Mouse (Mus musculus) kidney, adult 2 months (tissue): ENCODE measurements at regions not wholly inside any gene's neighbourhood (a gene's known extent, or its start where the extent isn't known, plus 50 kb on each side); places are given as distances from the start of the nearest gene placed in this dataset.

Source experiments
- CTCF ChIP-seq: fragments of 200-500 bp; conservative IDR thresholded peaks from 2 replicates; pipeline ENCODE4 v1.5.1; 2011; ENCODE audit warnings: low read depth, mild to moderate bottlenecking, control low read depth, low read length, moderate library complexity, mixed read lengths; ENCODE audit not compliant: insufficient read depth, insufficient read length
- POLR2A ChIP-seq: fragments of 200-500 bp; IDR thresholded peaks from one replicate; pipeline ENCODE4 v1.6.1; 2011; ENCODE audit warnings: low read depth, low read length, control low read depth

DNA sequence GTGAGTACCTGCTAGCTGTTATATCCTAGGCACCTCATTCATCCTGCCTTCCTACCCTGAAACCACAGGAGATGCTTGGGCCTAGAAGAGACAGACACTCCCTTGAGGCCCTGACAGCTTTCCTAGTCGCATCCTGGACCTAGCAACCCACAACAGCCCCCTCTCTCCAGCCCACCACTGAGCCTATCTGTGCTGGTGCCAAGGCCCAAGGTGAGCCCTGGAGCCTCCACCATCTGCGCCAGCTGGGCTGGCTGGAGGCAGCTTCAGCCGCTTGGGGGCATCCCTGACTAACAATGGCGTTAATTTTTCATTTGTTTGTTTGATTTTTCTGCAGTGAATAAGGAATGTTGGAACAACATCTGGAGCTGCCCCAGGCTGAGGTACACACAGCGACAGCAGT is 118.1 kb upstream of the Csf3r start:
- TF ChIP-seq CTCF (no peak), POLR2A (no peak)
